Mouse (Mus musculus): ENCODE measurements around the gene Mpig6b.
A peak's percentile ranks its signal among the peaks of the same experiment; 100 is the strongest.
"Not testable (repeated sequence)": the region's sequence is repeated elsewhere in the genome, so short reads cannot be mapped to it uniquely, and the experiment has no call there.

Mpig6b gene

DNA sequence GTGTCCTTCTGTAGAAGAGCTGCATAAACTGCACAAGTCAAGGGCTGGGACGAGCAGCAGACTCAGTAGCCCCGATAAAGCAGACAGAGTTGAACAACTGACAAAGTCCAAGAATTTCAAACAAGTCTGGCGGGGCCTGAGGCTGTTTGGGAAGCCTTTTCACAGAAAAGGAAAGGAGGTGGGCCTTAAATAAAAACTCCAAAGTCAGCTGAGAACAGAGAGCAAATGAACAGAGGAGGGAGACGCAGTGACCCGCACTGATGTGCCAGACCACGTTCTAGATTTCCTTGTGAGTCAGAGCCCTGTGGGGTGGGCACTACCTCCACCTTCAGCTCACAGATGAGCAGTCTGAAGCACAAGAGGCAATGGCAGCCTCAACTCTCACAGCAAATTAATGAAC, 31.1 kb downstream of the Mpig6b start:
- DNase-seq (ENCODE audit: low spot score) = no peak

DNA sequence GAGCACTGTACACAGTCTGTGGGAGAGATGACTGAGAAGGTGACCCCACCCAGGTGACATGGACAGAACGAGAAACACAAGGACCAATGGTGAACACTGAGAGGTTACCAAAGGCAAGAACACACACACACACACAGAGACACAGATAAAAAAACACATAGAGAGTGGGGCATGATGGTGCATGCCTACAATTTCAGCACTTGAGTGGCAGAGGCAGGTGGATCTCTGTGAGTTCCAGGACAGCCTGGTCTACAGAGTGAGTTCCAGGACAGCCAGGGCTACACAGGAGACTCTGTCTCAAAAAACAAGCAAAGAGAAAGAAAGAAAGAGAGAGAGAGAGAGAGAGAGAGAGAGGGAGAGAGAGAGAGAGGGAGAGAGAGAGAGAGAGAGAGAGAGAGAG, 32.3 kb downstream of the Mpig6b start:
- not testable (repeated sequence) for DNase-seq (ENCODE audit: low spot score)

DNA sequence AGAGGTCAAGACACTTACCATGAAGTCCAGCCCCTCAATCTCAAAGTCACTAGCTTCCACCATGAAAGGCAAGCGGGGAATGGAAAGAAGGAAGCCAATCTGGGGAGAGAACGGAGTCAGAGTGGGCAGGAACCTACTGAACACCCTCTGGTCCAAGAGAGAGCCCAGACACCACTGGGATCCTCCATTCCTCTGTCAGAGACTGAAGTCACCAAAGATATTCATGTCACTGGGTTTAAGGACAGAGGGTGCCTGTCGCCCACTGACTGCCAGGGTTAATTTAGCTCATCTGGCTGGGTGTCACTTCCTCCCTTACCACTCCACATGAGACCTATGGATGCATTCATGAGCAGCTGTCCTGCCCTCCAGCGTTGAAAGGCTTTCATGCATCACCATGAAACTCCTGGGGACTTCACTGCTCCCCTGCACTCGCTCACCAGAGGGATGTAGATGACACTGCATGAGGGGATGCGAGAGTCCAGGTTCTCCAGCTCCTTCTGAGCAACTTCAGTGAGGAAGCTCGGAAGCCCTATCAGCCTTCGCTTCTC, 33.6 kb downstream of the Mpig6b start:
- no peak for DNase-seq (ENCODE audit: low spot score)

DNA sequence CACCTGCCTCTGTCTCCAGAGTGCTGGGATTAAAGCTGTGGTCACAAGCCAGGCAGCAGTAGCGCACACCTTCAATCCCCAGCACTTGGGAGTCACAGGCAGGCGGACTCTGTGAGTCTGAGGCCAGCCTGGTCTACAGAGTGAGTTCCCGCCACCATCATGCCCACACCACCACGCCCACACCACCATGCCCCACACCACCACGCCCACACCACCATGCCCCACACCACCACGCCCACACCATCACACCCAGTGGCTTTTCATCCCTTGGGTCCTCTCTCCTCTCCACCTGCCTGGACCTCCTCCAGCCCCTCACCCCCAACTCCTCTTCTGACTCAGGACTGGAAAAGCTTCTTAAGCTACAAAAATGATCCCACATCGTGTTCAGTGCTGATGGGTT, 34.1 kb downstream of the Mpig6b start:
- no peak for DNase-seq (ENCODE audit: low spot score)

DNA sequence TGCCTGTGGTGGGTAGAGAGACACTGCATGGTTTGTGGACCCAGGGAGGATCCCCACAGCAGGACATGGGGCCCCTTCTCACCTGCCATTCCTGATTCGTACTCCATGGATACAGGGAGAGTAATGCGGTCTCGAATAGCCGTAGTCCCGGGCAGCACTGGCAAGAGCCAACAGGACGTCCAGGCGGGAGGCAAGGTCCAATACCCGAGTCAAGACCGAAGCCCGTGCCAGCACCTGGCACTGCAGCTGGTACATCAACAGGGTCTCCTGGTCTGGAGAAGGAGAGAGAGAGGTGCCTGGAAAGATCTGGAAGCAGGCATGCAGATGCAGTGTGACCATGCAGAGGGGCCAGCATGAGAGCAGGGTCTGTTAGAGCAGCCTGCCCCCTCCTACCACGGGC, 34.7 kb downstream of the Mpig6b start:
- DNase-seq (ENCODE audit: low spot score) = no peak

DNA sequence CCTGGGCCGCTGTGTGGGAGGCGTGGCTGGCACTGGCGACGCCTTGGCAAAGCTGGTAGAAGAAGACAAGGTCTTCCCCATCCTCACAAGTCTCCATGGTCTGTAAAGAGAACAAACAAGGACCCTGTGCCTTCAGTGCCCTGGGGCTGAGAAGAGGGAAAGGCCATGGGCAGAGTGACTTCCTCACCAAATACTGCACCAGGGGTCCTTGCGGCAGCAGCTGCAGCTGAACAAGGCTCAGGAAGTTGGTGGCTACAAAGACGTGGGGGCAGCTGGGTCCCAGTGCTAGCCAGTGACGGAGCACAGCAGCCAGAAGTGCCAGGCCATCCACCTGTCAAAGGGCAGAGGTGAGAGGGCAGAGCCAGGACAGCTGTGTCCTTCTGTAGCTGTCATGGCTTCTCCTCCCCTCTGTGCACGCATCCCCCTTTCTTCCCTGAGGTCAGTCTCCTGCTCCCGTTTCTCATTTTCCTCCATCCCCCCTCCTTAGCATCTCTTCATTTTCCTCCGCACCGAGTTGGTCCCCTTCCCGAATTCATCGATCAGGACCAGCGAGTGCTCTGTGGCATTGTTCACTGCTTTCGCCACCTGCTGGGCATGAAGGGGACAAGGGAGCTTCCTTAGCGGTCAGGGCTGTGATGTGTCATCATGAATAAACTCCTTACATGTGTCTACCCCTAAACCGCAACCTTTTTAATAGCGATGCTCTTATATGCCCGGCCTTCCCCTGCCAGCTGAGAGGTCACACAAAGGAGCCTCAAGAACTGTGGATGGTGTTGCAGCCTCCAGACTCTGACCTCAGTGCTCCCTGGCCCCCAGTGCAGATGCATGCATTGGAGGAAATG, 36.1 kb downstream of the Mpig6b start:
- DNase-seq (ENCODE audit: low spot score) = peak; percentile 30

DNA sequence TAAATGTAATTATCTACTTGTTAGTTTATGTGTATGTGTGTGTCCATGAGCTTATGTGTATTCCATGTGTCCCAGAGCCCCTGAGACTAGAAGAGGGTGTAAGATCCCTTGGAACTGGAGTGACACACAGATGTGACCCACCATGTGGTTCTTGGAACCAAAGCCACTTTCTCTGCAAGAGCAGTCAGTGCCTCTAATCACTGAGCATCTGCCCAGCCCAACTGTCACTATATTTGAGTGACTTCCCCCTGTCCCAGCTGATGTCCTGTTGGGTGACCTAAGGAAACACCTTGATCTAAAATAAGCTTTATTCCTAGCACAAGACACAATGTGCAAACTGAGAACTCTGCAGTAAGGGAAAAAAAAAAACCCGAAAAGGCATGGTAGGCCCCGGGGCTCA, 37.7 kb downstream of the Mpig6b start:
- no peak for DNase-seq (ENCODE audit: low spot score)

DNA sequence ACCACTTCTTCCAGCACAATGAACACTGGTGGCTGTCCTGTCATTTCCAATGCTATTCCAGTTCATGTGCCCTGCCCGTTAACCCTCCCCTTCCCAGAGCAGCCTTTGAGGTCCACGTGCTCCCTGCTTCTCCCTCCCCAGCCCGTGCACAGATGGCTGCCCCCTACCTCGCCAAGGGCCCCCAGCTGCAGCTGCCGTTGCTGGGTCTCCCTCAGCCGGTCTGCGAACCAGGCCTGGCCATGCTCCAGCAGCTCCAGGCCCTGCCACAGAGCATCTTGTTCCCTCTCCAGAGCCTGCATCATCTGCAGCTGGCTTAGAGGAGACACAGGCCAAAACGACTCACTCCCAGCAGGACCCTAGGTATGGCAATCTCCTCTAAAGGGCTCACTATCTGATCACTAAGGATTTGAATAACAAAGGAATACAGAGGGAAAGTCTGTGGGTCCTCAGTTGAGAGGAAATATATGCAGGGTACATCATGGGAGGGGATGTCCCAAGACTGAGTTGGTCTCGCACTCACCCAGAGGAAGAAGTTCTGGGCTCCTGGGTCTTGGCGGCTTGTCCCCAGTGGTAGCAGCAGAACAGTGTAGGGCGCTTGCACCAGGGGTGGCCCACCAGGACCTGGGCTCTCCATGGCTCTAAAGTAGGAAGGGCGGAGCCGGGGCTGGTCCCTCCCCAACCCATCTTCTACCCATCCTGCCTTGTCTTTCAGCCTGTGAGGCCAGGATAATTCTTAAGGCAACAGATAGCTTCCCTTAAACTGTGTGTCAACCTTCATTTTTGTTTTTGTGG, 38.5 kb downstream of the Mpig6b start, which contains the start of gene Sapcd1:
Gene Sapcd1 (minus strand): TSS at position 740 of the 792 bp plus-strand sequence.
- no peak for DNase-seq (ENCODE audit: low spot score)

DNA sequence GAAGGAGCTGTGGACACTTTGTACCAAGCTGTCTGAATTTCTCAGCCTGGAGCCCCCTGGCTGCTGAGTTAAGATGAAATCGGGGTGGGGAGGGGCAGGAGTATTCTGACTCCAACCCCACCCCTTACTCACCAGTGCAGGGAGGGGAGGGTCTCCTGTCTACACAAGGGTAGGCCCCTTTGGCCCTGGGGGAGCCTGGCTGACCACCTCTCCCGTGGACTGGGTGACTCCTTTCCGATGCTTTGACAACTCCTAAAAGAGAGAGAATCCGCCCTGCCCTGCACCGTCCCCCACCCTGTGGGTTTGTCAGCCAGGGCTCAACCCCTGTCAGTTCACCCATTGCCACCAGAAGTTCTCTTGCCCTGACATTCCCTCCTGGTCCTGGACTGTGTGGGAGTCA, 39.8 kb downstream of the Mpig6b start:
- no peak for DNase-seq (ENCODE audit: low spot score)

DNA sequence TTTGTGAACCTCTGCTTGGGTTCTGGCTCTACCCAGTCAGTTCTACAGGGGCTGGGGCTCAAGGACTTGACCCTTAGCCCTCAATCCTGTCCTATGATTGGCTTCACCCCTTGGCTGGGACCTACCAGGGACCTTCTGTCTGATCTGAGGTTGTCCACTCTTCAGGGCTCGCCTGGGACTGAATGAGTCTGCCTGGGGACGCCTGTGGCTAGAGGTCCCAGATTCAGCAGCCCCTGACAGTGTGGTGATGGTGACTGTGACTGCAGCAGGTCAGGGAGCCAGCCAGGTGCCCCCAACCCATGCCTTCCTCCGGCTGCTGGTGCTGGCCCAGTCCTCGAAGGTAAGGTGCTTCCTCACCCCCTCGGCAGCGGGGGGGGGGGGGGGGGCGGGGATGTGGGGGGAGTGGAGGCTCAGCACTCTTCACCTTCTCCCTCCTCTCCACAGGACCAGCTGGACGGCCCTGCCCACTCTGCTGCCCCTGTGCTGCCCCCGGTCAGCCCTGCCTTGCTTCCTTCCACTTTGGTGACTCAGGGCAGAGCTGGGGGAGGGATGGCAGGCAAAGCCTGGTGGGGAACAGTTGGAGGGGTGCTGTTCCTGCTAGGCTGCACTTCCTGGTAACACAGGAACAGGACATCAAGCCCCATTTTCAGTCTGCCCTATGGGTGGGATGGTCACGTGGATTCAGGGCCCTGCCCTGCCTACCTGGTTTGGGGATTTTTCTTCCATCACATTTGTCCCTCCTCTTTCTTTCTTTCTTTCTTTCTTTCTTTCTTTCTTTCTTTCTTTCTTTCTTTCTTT, 41.1 kb downstream of the Mpig6b start:
- no peak for DNase-seq (ENCODE audit: low spot score)

DNA sequence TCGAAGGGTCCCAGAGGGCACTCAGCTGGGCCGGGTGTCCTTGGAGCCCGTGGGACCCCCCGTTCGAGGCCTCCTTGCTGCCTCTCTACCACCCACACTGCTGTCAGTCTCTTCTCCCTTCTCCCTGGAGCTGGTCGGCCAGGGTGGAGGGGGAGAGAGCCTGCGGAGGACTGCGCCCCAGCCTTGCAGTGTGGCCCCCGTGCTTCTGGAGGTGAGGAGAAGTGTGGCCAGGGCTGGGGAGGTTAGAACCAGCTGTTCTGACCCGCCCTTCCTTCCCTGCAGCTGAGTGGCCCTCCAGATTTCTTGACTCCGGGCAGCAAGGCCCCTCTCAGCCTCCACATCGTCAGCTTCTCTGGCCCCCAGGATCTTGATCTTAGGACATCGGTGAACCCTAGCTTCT, 41.7 kb downstream of the Mpig6b start:
- no peak for DNase-seq (ENCODE audit: low spot score)

DNA sequence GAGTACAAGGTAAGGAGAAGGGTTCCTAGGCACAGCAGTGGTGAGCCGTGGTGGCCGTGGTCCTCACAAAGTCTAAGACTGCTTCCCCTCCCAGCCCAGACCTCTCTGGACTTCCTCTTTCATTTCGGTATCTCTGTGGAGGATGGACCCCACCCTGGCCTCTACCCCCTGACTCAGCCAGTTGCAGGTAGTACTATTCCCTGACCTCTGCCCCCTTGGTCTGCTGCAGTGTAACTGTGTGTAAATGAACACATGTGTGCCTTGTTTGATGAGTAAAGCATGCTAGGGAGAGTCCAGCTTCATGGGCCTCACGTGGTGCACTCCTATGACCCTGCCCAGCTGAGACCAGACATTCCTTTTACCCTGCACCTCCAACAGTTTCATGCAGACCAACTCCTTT, 42.2 kb downstream of the Mpig6b start:
- DNase-seq (ENCODE audit: low spot score) = no peak

DNA sequence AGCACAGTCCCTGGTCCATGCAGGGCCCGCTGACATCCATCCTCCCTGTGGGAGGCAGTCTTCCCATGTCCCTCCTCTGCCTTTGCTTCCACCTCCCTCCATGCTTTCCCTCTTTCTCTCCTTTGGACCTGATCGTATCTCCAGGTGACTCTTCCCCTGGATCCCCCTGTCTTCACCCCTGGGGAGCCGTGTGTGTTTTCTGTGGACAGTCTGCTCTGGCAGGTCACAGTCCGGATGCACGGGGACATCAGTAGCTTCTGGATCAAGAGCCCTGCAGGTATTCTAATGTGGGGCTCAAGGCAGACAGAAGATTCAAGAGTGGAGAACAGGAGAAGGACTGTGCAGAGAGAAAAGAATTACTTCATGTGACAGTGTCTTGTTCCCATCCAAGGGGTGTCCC, 42.8 kb downstream of the Mpig6b start:
- no peak for DNase-seq (ENCODE audit: low spot score)

DNA sequence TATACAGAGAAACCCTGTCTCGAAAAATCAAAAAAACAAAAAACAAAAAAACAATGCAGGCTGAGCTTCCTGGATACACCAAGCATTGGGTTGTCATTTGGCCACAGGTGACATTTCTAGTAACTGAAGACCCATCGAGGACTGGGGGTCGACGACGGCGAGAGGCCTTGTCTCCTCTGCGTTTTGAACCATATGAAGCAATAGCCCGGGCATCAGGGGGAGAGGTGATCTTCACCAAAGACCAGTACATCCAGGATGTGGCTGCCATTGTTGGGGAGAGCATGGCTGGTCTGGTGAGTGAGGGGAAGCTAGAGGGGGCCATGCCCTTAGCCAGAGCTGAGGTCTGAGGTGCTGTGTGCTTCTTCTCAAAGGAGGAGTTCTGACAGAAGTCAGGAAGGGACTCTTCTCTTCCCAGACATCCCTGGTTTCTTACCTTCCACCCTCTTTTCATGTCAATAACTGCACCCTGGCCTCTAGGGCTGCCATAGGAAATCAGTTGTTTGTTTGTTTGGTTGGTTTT, 43.4 kb downstream of the Mpig6b start:
- DNase-seq (ENCODE audit: low spot score) = no peak

DNA sequence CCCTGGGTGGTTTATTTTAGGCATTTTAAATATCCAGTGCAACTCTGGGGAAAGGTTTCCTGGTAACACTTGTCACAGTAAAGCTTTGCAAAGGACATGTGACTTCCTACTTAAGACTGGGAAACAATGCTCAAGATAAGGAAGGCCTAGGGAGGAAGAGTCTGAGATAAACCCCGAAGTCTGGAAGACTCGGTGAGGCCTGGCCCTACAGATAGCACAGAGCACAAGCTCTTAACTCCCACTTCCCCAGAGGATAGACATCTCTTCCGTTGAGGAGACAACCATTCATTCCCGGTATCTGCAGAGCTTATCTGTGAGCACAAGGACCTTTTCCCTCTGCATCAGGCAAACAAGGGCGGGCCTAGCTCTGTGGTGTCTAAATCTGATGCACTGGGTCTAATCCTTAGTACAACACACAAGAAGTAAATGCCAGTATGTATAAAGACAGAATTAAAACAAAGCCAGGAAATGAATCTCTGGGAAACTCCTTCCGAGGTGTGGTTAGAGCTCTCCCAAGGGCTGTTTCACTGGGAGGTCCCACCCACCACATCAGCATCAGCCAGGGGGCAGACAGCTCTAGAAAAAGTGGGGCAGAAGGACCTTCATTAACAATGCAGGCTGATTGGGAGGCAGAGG, 44.0 kb downstream of the Mpig6b start:
- DNase-seq (ENCODE audit: low spot score) = peak; percentile 75

DNA sequence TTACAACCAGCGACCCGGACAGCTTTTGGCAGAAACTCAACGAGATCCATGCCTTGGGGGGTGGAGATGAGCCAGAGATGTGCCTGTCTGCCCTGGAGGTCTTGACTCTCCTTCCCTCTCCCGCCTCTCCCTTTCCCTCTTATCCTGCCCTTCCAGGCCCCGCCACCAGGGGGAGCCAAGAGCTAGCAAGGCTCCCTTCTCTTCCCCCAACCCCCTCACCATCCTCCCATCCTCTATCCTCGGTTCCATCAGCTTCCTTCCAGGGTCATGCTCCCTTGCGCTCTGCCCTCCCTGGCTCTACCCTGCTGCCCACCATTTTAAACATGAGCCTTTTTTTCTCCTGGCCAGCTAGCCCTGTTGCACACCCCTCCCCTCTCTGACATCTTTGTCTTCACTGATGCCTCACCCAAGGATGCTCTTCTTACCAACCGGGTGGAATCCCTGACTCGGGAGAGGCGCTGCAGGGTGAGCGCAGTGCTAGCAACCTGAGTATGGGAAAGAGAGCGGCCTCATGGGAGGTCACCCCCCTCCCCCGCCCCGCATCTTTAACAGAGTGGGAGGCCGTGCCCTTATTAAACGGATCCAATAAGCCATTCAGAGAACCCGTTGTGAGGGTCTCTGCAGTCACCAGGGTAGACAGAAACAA, 44.7 kb downstream of the Mpig6b start:
- DNase-seq (ENCODE audit: low spot score) = peak; percentile 88

DNA sequence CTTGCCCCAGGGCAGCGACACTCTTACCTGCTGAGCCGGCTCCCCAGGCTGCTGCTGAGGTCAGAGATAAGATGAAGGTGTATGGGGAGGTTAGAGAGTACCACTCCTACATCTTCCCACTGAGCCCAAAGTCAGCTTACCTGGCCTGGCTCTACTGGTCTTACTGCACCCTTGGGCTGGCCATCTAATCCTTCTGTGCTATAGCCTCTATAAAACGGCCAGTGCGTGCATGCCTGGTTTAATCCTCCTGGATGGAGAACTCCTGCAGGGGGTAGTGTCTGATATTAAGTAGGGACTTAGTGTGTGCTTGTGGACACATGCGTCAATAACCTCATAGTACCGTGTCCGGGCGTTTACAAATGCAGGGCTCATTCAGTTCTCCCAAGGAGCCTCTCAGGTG, 45.4 kb downstream of the Mpig6b start:
- no peak for DNase-seq (ENCODE audit: low spot score)

DNA sequence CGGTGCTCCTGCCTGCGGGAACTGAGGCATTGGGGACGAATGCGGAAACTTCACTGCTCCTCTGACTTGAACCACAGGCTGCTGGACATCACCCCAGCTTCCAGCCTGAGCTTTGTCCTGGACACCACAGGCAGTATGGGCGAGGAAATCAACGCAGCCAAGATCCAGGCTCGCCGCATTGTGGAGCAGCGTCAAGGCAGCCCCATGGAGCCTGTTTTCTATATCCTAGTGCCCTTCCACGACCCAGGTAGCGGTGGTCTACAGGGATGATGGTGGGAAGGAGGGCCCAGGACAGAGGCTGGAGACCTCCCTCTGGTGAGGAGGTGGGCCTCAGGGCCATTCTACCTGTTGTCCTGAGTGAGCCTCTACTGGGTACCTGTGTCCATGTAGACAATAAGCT, 46.1 kb downstream of the Mpig6b start:
- no peak for DNase-seq (ENCODE audit: low spot score)

DNA sequence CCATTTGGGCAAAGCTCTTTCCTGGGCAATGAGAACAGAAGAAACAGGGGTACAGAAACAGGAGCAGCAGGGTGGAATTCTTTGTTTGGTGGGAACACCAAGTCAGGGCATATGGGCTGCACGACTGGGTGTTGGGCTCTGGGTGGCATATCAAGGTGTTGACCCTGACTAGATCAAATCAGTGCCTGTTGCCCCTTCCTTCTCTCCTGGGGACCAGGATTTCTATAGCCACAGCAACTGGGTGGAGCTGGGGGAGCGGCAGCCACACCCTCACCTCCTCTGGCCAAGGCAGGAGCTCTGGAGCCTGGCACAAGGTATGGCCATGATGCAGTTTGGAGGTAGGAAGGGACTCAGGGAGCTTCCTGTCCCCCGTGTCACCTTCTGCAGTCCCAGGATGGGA, 47.8 kb downstream of the Mpig6b start:
- DNase-seq (ENCODE audit: low spot score) = no peak

DNA sequence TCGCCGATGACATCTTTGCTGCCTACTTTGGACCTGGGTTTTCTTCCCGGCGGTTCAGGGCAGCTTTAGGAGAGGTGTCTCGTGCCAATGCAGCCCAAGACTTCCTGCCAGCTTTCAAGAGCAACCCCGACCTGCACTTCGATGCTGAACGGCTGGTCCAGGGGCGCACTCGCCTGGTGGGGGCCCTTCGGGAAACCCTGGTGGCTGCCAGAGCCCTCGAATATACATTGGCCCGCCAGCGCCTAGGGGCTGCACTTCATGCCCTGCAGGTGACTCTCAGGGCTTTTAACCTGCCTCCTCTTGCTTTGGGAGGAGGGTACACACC, 48.3 kb downstream of the Mpig6b start:
- DNase-seq (ENCODE audit: low spot score) = no peak

Data from lung, postnatal 25 days (tissue).